Mouse (Mus musculus): Measurements from ENCODE around the gene Stk24. TPM values are rescaled to one million over a fixed set of nuclear protein-coding genes. Genes with fewer than 3 reads are reported as not detected.

The Stk24 gene
- total RNA-seq, 2 experiments from 2014 or later, result 142 to 152 TPM

- DNase-seq (ENCODE audit: low spot score in 2 of 2), result no peak
Measured at GRCm38 (mm10) chr14:121316631-121317311, 63.0 kb downstream of the Stk24 start.

GRCm38 (mm10) chr14:121316136-121316535 is 63.7 kb downstream of the Stk24 start:
- DNase-seq (ENCODE audit: low spot score in 2 of 2), result no peak

DNA sequence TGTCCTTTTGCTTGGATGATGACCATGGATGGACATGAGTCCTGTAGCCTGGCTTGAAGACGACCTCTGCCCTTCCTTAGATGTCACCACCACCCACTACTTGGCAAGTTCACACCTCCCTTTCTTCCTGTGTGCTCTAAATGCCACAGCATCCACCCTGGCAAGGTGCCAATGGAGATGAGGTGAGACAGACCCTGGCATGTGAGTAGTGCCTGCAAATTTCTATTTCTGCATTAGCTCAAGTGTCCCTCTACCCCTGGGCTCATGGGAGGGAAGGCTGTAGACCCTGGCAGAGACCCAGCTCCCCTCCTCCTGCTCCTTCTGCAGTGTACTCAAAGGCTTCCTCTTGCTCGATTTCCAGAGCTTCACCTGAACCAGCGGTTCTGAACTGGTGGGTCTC is 64.9 kb downstream of the Stk24 start:
- no peak for DNase-seq (ENCODE audit: low spot score in 2 of 2)

- DNase-seq (ENCODE audit: low spot score in 2 of 2), result no peak
Measured at GRCm38 (mm10) chr14:121313283-121313682, 66.5 kb downstream of the Stk24 start.

- DNase-seq (ENCODE audit: low spot score in 2 of 2), result no peak
Measured at GRCm38 (mm10) chr14:121311083-121311482, 68.7 kb downstream of the Stk24 start.

DNA sequence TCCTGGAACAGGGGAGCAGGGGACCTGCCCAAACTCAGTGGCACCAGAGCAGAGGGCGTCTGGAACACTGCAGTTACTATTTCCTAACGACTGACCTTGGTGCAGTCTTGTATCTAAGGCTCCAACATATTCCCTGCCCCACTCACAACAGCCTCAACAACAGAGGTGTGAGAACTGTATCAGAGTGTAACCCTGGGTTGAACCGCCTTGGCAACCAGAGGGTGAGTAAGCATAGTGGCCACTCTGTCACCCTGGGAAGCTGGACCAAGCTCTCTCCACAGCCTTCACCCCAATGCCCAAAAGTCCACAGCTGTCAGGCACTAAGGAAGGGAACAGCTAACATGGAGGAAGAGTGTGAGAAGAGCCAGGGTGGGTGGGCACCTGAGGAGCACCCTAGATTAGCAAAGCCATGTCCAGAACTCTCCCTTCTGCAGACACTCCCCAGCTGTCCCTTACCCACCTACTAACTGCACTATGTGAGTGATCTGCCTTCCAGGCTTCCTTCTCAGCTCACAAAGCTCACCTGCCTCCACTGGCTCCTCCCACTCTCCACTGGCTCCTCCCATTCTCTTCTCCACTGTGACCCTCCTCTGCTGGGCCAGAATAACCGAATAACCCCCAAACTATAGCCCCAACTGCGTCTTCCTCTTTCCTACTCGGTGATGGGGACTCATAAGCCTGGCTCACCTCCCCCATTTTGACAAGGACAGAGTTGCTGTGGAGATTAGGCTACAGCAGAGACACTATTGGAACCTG is 69.3 kb downstream of the Stk24 start:
- DNase-seq (ENCODE audit: low spot score in 2 of 2), result no peak

GRCm38 (mm10) chr14:121309909-121310308 is 69.9 kb downstream of the Stk24 start:
- no peak for DNase-seq (ENCODE audit: low spot score in 2 of 2)

- no peak for DNase-seq (ENCODE audit: low spot score in 2 of 2)
Measured at GRCm38 (mm10) chr14:121305316-121306064, 74.3 kb downstream of the Stk24 start.

DNA sequence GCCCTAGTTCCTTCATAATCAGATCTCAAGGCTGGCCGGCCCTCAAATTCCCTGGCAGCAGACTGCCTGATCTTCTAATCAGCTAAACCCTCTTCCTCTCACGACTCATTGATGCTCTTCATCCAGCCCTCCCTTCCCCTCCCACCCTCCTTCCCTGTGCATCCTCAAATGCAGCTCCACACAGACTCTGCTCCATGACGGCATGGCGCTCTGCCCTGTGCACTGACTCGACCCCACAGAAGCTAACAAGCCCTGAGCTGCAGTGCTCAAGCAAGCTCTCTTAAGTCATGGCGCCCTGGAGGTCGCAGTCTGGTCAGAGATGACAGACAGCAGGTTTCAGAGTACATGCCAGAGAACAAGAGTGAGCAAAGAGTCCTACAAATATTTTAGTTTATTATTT is 75.3 kb downstream of the Stk24 start:
- no peak for DNase-seq (ENCODE audit: low spot score in 2 of 2)

GRCm38 (mm10) chr14:121299093-121299492 is 80.7 kb downstream of the Stk24 start:
- DNase-seq (ENCODE audit: low spot score in 2 of 2), result no peak

DNA sequence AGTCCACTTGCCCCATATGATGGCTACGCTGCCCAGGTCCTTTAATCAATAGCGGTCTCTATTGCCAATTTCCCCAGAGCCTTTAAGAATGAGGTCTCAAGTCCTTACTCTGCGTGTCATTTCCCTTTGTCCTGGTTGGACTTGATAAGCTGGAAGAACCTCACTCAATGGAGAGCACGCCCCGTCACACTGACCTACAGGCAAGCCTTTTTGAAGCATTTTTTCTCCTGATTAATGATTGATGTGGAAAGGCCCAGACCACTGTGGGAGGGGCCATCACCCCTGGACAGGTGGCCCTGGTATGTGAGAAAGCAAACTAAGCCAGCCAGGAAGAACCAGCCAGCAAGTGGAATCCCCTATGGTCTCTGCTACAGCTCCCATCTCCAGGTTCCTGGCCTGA is 81.3 kb downstream of the Stk24 start:
- no peak for DNase-seq (ENCODE audit: low spot score in 2 of 2)

GRCm38 (mm10) chr14:121297103-121297502 is 82.7 kb downstream of the Stk24 start:
- DNase-seq (ENCODE audit: low spot score in 2 of 2), result no peak

DNA sequence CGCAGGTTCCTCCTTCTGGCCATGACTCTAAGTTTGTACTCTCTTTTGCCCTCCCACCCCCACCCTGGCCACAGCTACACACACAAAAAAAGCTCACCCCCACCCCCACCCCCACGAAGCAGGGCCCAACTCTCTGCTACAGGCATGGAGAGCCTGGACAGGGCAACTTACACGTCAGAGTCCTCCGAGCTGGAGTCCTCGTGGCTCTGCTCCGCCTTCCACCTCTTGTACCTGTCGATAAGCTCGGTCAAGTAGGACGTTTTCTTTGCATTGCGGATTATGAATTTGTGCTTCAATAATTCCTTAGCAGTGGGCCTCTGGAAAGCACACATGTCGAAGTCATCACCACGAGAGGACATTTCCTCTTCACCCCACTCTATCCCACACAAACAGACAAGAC is 85.3 kb downstream of the Stk24 start:
- DNase-seq (ENCODE audit: low spot score in 2 of 2), result no peak

GRCm38 (mm10) chr14:121292391-121292790 is 87.4 kb downstream of the Stk24 start:
- DNase-seq (ENCODE audit: low spot score in 2 of 2), result no peak

GRCm38 (mm10) chr14:121291881-121292280 is 87.9 kb downstream of the Stk24 start:
- no peak for DNase-seq (ENCODE audit: low spot score in 2 of 2)

DNA sequence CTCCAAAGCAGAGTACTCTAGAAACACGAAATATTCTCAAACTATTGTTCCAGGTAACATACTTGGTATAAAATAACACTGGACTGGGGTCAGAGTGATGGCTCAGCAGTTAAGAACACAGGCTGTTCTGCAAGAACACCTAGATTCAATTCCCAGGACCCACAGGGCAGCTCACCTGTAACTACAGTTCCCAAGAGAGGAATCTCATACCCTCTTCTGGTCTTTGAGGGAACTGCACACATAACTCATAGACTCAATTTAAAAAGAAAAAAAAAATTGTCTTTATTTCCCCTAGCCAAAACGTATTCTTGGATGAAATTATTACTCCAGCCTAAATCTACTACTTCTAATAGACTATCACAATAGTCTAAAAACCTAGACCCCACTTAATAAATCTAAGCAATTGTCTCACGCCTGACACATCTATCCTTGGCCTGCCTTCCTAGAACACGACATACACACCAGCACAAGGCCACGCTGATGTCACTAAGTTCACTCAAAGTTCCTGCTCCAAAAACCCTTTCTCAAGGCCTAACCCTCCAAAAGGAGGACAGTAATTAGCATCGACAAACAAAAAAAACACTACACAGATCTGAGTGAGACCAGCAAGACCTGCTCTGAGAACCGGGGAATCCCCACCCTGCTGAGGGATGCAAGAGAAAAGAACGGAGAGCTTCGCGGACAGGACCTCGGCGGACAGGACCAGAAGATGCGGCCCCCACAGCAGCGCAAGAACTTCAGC is 94.3 kb downstream of the Stk24 start:
- DNase-seq (ENCODE audit: low spot score in 2 of 2), result no peak

GRCm38 (mm10) chr14:121281336-121281710 is 98.5 kb downstream of the Stk24 start:
- DNase-seq (ENCODE audit: low spot score in 2 of 2), result no peak

- no peak for DNase-seq (ENCODE audit: low spot score in 2 of 2)
Measured at GRCm38 (mm10) chr14:121280601-121281335, 99.0 kb downstream of the Stk24 start.

DNA sequence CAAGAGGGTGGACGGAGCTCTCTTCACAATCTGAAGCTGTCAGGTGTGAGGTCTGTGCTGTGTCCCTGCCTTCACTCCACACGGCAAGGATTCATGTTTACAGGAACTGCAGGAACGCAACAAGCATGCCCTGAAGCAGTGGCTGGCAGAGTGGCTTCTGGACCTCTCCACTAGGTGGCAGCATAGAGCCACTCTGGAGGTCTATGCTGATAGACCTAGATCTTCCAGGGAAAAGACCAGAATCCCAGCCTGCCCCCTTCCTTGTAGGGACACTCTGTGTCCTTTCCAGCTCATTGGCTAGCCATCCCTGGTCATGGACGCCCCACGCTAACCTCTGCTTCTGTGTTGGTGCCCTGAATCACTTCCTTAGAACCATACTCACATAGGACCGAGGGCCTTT is 100.7 kb downstream of the Stk24 start:
- DNase-seq (ENCODE audit: low spot score in 2 of 2), result peak; percentile 71 to 81

DNA sequence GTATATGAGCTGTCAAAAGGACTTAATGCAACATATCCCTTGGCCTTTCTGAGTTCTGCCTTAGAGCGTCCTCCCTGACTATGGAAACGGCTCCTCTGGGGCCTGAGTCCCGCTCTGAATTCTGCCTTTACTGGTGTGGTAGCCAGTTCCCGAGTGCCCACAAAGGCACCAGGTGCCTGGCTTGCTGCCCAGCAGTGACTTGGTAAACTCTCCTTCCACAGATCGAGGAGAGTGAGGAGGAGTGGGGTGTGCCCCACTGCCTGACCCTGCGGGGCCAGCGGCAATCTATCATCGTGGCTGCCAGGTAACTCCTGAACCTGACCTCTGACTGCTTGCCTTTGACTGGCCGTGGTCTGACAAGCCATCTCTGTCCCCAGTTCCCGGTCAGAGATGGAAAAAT is 103.8 kb downstream of the Stk24 start:
- no peak for DNase-seq (ENCODE audit: low spot score in 2 of 2)

DNA sequence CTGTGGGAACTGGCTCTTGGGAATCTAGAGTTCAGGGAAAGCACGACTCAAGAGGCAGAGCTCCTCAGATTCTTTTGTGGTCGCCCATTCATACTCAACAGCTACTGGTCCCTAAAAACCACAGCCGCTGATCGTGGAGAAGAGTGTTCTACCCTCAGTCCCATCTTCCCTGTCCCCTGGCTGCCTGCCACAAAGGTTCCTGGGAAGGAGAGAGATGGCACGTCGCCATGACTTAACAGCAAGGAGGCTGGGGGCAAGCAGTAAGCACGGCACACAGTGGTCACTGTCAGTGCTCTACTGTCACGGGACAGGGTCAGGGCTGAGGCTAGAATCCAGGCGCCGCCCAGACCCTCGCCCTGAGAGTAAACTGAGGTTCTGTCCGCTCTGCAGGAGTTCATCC is 104.8 kb downstream of the Stk24 start:
- no peak for DNase-seq (ENCODE audit: low spot score in 2 of 2)
